Mouse (Mus musculus): Measurements from ENCODE around the gene Rapgefl1. TPM values are rescaled to one million over a fixed set of nuclear protein-coding genes. Genes with fewer than 3 reads are reported as not detected.

The Rapgefl1 gene
- polyA plus RNA-seq, 3 experiments from 2014 or later: 0.32 to 0.63 TPM; not detected in 1

GRCm38 (mm10) chr11:98858759-98859731, 22.5 kb downstream of the Rapgefl1 start:
- peak; percentile 34 for ATAC-seq

- ATAC-seq: peak; percentile 84
Observed at GRCm38 (mm10) chr11:98863028-98863750, 26.6 kb downstream of the Rapgefl1 start, which contains the start of gene Wipf2. Wipf2 (plus strand) TSS chr11:98863638.

- ATAC-seq: peak; percentile 67
Observed at GRCm38 (mm10) chr11:98863751-98864429, 27.3 kb downstream of the Rapgefl1 start.

GRCm38 (mm10) chr11:98867293-98867692, 30.7 kb downstream of the Rapgefl1 start:
- no peak for ATAC-seq

GRCm38 (mm10) chr11:98869906-98870305, 33.3 kb downstream of the Rapgefl1 start:
- no peak for ATAC-seq

GRCm38 (mm10) chr11:98870791-98871190, 34.2 kb downstream of the Rapgefl1 start:
- no peak for ATAC-seq

GRCm38 (mm10) chr11:98871416-98871815, 34.8 kb downstream of the Rapgefl1 start:
- no peak for ATAC-seq

GRCm38 (mm10) chr11:98872040-98872439, 35.5 kb downstream of the Rapgefl1 start:
- ATAC-seq: no peak

- no peak for ATAC-seq
Observed at GRCm38 (mm10) chr11:98873900-98874299, 37.3 kb downstream of the Rapgefl1 start.

- ATAC-seq: no peak
Observed at GRCm38 (mm10) chr11:98877001-98877400, 40.4 kb downstream of the Rapgefl1 start.

GRCm38 (mm10) chr11:98887703-98888102, 51.1 kb downstream of the Rapgefl1 start:
- ATAC-seq: no peak

GRCm38 (mm10) chr11:98889077-98889476, 52.5 kb downstream of the Rapgefl1 start:
- no peak for ATAC-seq

- ATAC-seq: no peak
Observed at GRCm38 (mm10) chr11:98889977-98890376, 53.4 kb downstream of the Rapgefl1 start.

- ATAC-seq: no peak
Observed at GRCm38 (mm10) chr11:98892426-98892825, 55.8 kb downstream of the Rapgefl1 start.

GRCm38 (mm10) chr11:98900529-98901125, 64.0 kb downstream of the Rapgefl1 start:
- peak; percentile 86 for ATAC-seq

- no peak for ATAC-seq
Observed at GRCm38 (mm10) chr11:98902621-98903245, 66.1 kb downstream of the Rapgefl1 start.

Other genes with a start within 250 kb of the Rapgefl1 start
- 10 to 100 TPM; 23.6 to 31.0 (median 30.7) TPM for gene Ormdl3, start 249.4 kb upstream of the Rapgefl1 start, polyA plus RNA-seq (2017; shearing (Covaris generic))
- not detected for gene Lrrc3c, start 238.5 kb upstream of the Rapgefl1 start, polyA plus RNA-seq (2017; shearing (Covaris generic))
- gene Gm12355, start 211.1 kb upstream of the Rapgefl1 start, polyA plus RNA-seq (2017; shearing (Covaris generic)): 10 to 100 TPM in 2 of 3 experiments, 1 to 10 TPM in 1; 1.3 to 14.8 (median 10.7) TPM
- gene Gsdma3, start 210.4 kb upstream of the Rapgefl1 start, polyA plus RNA-seq (2017; shearing (Covaris generic)): not detected
- not detected for gene Gsdma2, start 190.0 kb upstream of the Rapgefl1 start, polyA plus RNA-seq (2017; shearing (Covaris generic))
- not detected for gene Gsdma, start 172.4 kb upstream of the Rapgefl1 start, polyA plus RNA-seq (2017; shearing (Covaris generic))
- gene Psmd3, start 154.2 kb upstream of the Rapgefl1 start, polyA plus RNA-seq (2017; shearing (Covaris generic)): 10 to 100 TPM; 12.9 to 20.6 (median 15.5) TPM
- not detected for gene Csf3, start 135.5 kb upstream of the Rapgefl1 start, polyA plus RNA-seq (2017; shearing (Covaris generic))
- gene Med24, start 107.3 kb upstream of the Rapgefl1 start, polyA plus RNA-seq (2017; shearing (Covaris generic)): 10 to 100 TPM; 23.8 to 32.5 (median 28.3) TPM
- gene Thra, start 96.1 kb upstream of the Rapgefl1 start, polyA plus RNA-seq (2017; shearing (Covaris generic)): 1 to 10 TPM; 1.3 to 6.3 (median 5.2) TPM
- 1 to 10 TPM; 6.5 to 8.4 (median 7.3) TPM for gene Nr1d1, start 61.5 kb upstream of the Rapgefl1 start, polyA plus RNA-seq (2017; shearing (Covaris generic))
- gene Msl1, start 41.3 kb upstream of the Rapgefl1 start, polyA plus RNA-seq (2017; shearing (Covaris generic)): 10 to 100 TPM; 16.7 to 26.3 (median 20.4) TPM
- gene Casc3, start 31.9 kb upstream of the Rapgefl1 start, polyA plus RNA-seq (2017; shearing (Covaris generic)): 10 to 100 TPM in 2 of 3 experiments, 1 to 10 TPM in 1; 8.7 to 14.8 (median 11.6) TPM
- 10 to 100 TPM; 10.4 to 15.1 (median 14.2) TPM for gene Wipf2, start 26.9 kb downstream of the Rapgefl1 start, polyA plus RNA-seq (2017; shearing (Covaris generic))
- 10 to 100 TPM in 1 of 3 experiments, 1 to 10 TPM in 2; 5.1 to 40.6 (median 5.2) TPM for gene Cdc6, start 71.0 kb downstream of the Rapgefl1 start, polyA plus RNA-seq (2017; shearing (Covaris generic))
- 1 to 10 TPM; 7.4 to 8.1 (median 7.6) TPM for gene Rara, start 91.0 kb downstream of the Rapgefl1 start, polyA plus RNA-seq (2017; shearing (Covaris generic))
- gene Gjd3, start 146.2 kb downstream of the Rapgefl1 start, polyA plus RNA-seq (2017; shearing (Covaris generic)): not detected
- gene Top2a, start 187.4 kb downstream of the Rapgefl1 start, polyA plus RNA-seq (2017; shearing (Covaris generic)): 100 to 1,000 TPM in 1 of 3 experiments, 10 to 100 TPM in 2; 34.9 to 332 (median 36.3) TPM
- 10 to 100 TPM in 2 of 3 experiments, under 1 TPM in 1; 0.09 to 20.6 (median 14.8) TPM for gene Igfbp4, start 204.5 kb downstream of the Rapgefl1 start, polyA plus RNA-seq (2017; shearing (Covaris generic))

Data from inflammation-experienced regulatory T-cells, adult 6 months (primary cell).